Comparison of ENCODE assay signal across 8 mouse cellular contexts in the genomic region with DNA sequence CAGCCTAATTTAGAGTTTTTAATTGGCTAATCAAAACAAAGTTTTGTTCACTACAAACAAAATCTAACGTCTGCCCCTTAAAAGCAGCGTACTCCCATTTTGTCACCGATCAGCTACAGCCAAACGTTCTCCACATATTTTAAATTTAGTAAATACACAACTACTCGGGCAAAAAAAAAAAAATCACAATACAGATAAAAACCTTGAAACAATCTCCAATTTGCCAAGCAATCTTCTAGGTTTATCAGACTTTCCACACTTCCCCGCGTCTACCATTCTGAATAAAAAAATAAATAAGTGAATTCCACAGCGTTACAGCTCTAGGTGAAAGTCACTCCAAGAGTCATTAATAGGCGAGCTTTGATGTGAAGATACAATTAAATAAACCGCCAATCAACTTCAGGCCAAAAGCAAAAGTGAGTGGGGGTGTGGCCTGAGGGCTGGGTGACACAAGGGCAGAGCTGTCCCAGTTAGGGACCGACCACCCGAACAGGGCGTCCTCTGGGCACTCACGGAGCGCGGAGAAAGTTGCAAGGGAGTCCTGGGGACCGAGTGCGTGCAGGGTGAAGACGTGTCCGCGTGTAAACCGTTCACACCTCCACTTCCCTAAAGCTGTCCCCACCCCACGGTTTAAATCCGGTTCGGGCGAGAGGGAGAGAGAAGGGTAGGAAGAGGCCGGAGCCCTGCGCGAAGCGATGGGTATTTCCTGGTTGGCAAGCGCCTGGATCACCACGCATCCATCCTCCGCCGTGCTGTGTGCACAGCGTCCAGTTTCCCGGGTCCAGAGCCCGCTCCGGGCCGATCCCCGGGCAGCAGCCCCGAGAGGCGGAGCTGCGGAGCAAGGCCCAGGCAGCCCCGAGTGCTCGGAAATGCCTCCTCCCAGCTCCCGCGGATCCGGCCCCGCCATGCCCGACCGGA. TPM values are rescaled to one million over a fixed set of nuclear protein-coding genes. Genes with fewer than 3 reads are reported as not detected.
A peak's percentile ranks its signal among the peaks of the same experiment; 100 is the strongest.
DNase-seq lines count a peak whose midpoint lies in the region; ATAC-seq lines count a peak whose summit lies in the region.

No protein-coding gene starts in this region.

- DNase-seq in NIH3T3 (ENCODE audit: low read depth) = peak; percentile 81
- DNase-seq in cerebellum, adult 9-10 months = peak; percentile 60
- peak; percentile 79 for DNase-seq in hindbrain, embryonic 10.5 days (ENCODE audit: low spot score)
- peak; percentile 68 to 71 for DNase-seq in layer of hippocampus, postnatal 10 days (ENCODE audit: low spot score in 2 of 2)
- DNase-seq in lung, postnatal 10 days = peak; percentile 74
- peak; percentile 70 for DNase-seq in retina, embryonic 14.5 days (ENCODE audit: low spot score)
- DNase-seq in thymus, postnatal 4 days = peak; percentile 83

- H3K27ac ChIP-seq in hindbrain, embryonic 10.5 days = peak overlapping the region; percentile 98

- H3K36me3 ChIP-seq in hindbrain, embryonic 10.5 days = 0 out of 2 replicates have a peak, but pooled peaks cover 3% of the 10 kb centered on the region

- peak; percentile 82 for ATAC-seq in frontal cortex, adult (ENCODE audit: low TSS enrichment)

- no peaks in the 10 kb centered on the region for H3K9me3 ChIP-seq in hindbrain, embryonic 10.5 days

- peak overlapping the region; percentile 93 for H3K4me3 ChIP-seq in hindbrain, embryonic 10.5 days

- peaks cover 30% of the 10 kb centered on the region for H3K4me1 ChIP-seq in hindbrain, embryonic 10.5 days (replicated peaks)

- no peaks in the 10 kb centered on the region for H3K27me3 ChIP-seq in hindbrain, embryonic 10.5 days (ENCODE audit: insufficient read depth, poor library complexity, severe bottlenecking)

- 7% methylated on average over 51 of the region's 51 CpGs for WGBS in hindbrain, embryonic 10.5 days

RNA-seq across cellular contexts. Expression of gene Tm9sf3, which starts 0.8 kb away (rescaled TPM):
- polyA plus RNA-seq in hindbrain, embryonic 10.5 days (2016; fragmentation: Nextera tagmentation; extraction: Ambion mirVana) = 74.8 and 98.1 TPM in 2 replicates
- total RNA-seq in layer of hippocampus, postnatal 10 days (2021) = 100 to 1,000 TPM; 138 TPM

RNA-seq across cellular contexts. Expression of gene Tll2, which starts 56.3 kb away (rescaled TPM):
- 0.25 and 0.68 TPM in 2 replicates for polyA plus RNA-seq in hindbrain, embryonic 10.5 days (2016; fragmentation: Nextera tagmentation; extraction: Ambion mirVana)
- total RNA-seq in layer of hippocampus, postnatal 10 days (2021) = 1 to 10 TPM in 1 of 2 experiments, under 1 TPM in 1; 0.89 to 1.1 TPM

Comparison
In these comparisons a context has a peak if more than half of its experiments do, and no peak if none do; other contexts are left out.
1. Peak in every context shown above with its lines: DNase-seq, ATAC-seq, H3K4me3 ChIP-seq and H3K27ac ChIP-seq.